In the genomic region with DNA sequence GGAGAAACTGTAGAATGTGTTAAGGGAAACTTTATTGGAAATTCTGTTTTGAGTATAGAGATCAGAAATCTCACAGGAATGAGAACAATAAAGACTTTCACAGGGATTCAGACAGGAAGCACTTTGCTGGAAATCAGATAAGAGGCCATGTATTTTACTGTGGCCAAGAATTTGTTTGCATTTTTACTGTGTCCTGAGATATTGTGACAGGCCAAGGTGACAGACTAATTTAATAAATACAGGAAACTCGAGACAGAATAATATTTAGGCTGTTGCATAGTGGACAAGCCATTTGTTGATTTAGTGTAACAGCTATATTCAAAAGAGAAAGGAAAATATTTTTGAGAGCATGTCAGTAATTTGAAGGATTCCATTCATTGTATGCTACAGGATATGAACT, we compare ENCODE assay signal across 19 mouse cellular contexts.
"Had no signal": no experiment of that assay in that cellular context is flagged by ENCODE, and none has a peak within 500 bp of the region (broad histone marks: within the 10 kb centered on the region; RNA-seq: fewer than 3 reads in every experiment).

No protein-coding gene starts in this region.

- ATAC-seq: inflammation-experienced regulatory T-cells, adult 6 months; intestine, postnatal 0 days; midbrain, embryonic 15.5 days had no signal

- H3K4me1 ChIP-seq: limb, embryonic 13.5 days; liver, embryonic 13.5 days; lung, embryonic 15.5 days; midbrain, embryonic 12.5 days; midbrain, embryonic 15.5 days; neural tube, embryonic 12.5 days; neural tube, embryonic 15.5 days had no signal

- H3K9me3 ChIP-seq: limb, embryonic 13.5 days; liver, embryonic 13.5 days; lung, embryonic 15.5 days; midbrain, embryonic 12.5 days; midbrain, embryonic 15.5 days; neural tube, embryonic 12.5 days; neural tube, embryonic 15.5 days had no signal

- H3K4me2 ChIP-seq: limb, embryonic 13.5 days; liver, embryonic 13.5 days; lung, embryonic 15.5 days; midbrain, embryonic 12.5 days; midbrain, embryonic 15.5 days; neural tube, embryonic 12.5 days; neural tube, embryonic 15.5 days had no signal

- H3K36me3 ChIP-seq: limb, embryonic 13.5 days; liver, embryonic 13.5 days; lung, embryonic 15.5 days; midbrain, embryonic 12.5 days; midbrain, embryonic 15.5 days; neural tube, embryonic 12.5 days; neural tube, embryonic 15.5 days had no signal

- H3K27ac ChIP-seq: limb, embryonic 13.5 days; liver, embryonic 13.5 days; lung, embryonic 15.5 days; macrophage; midbrain, embryonic 12.5 days; midbrain, embryonic 15.5 days; neural tube, embryonic 12.5 days; neural tube, embryonic 15.5 days; stomach, postnatal 0 days had no signal

- H3K27me3 ChIP-seq: limb, embryonic 13.5 days; liver, embryonic 13.5 days; lung, embryonic 15.5 days; midbrain, embryonic 12.5 days; midbrain, embryonic 15.5 days; neural tube, embryonic 12.5 days; neural tube, embryonic 15.5 days had no signal

- DNase-seq: kidney, adult 2 months; kidney, postnatal 36 days; left cerebral cortex, postnatal 4 days; liver, embryonic 13.5 days; right cerebral cortex, adult 18-20 months; right cerebral cortex, postnatal 14 days; right cerebral cortex, postnatal 4 days; thymus, adult 2 months; thymus, postnatal 25 days had no signal

- H3K4me3 ChIP-seq: limb, embryonic 13.5 days; liver, embryonic 13.5 days; lung, embryonic 15.5 days; midbrain, embryonic 12.5 days; midbrain, embryonic 15.5 days; neural tube, embryonic 12.5 days; neural tube, embryonic 15.5 days had no signal

- H3K9ac ChIP-seq: limb, embryonic 13.5 days; liver, embryonic 13.5 days; lung, embryonic 15.5 days; midbrain, embryonic 12.5 days; midbrain, embryonic 15.5 days; neural tube, embryonic 12.5 days; neural tube, embryonic 15.5 days had no signal
